Mouse (Mus musculus) embryonic facial prominence, embryonic 10.5 days (tissue): Measurements from ENCODE around the gene Tiam1. TPM values are rescaled to one million over a fixed set of nuclear protein-coding genes. Genes with fewer than 3 reads are reported as not detected.

ENCODE experiments used
- DNase-seq: peaks from one replicate; pipeline ENCODE4 v3.0.0-alpha.2; 2017; ENCODE audit warnings: low spot score
- H3K27ac ChIP-seq: fragments of 300-500 bp; sonication (generic); replicated peaks from 2 replicates; pipeline ENCODE4 v1.5.1; 2016; ENCODE audit warnings: mild to moderate bottlenecking
- H3K27me3 ChIP-seq: fragments of 300-500 bp; sonication (generic); replicated peaks from 2 replicates; pipeline ENCODE4 v1.6.1; 2016; ENCODE audit warnings: low read depth, mild to moderate bottlenecking; ENCODE audit not compliant: poor library complexity, severe bottlenecking
- H3K36me3 ChIP-seq: fragments of 300-500 bp; sonication (generic); replicated peaks from 2 replicates; pipeline ENCODE4 v1.6.1; 2016; ENCODE audit warnings: mild to moderate bottlenecking, moderate library complexity
- H3K4me1 ChIP-seq: fragments of 300-500 bp; sonication (generic); 2 replicates; pipeline ENCODE4 v1.6.1; 2016
- H3K4me3 ChIP-seq: fragments of 300-500 bp; sonication (generic); 2 replicates; pipeline ENCODE4 v1.5.1; 2016; ENCODE audit warnings: mild to moderate bottlenecking, moderate library complexity
- H3K9me3 ChIP-seq: fragments of 300-500 bp; sonication (generic); 2 replicates; pipeline ENCODE4 v1.6.1; 2016; ENCODE audit warnings: mild to moderate bottlenecking
- WGBS: fragments of 180-500 bp; shearing (Covaris S2); methylation state at CpG from one replicate; pipeline ENCODE4 v1.1.7; 2016; 5-methylcytosine and 5-hydroxymethylcytosine counted together
- polyA plus RNA-seq: library from polyadenylated mRNA; unstranded; fragments of >200 nt; fragmentation: Nextera tagmentation; extraction: Ambion mirVana; gene quantifications from 2 replicates; pipeline ENCODE4 v1.2.1, GENCODE M21; 2016

Tiam1 gene
- polyA plus RNA-seq, 1 experiment from 2014 or later, result 25.3 TPM

- DNase-seq, result no peak
- no peak overlapping the region for H3K27ac ChIP-seq
- H3K9me3 ChIP-seq, result no peaks in the 10 kb centered on the region
- H3K4me1 ChIP-seq, result peaks cover 60% of the 10 kb centered on the region
- WGBS, result 68% methylated on average over 8 of the region's 8 CpGs
- H3K4me3 ChIP-seq, result no peak overlapping the region
- no peaks in the 10 kb centered on the region for H3K27me3 ChIP-seq
- H3K36me3 ChIP-seq, result no peaks in the 10 kb centered on the region
Observed at GRCm38 (mm10) chr16:90128361-90128760, 15.2 kb downstream of the Tiam1 start.

- 68% methylated on average over 21 of the region's 21 CpGs for WGBS
- Histone ChIP-seq H3K27me3 (no peaks in the 10 kb centered on the region), H3K4me3 (no peak overlapping the region), H3K27ac (peak overlapping the region; percentile 61; the same call in 1 of the 2 replicates), H3K4me1 (peaks cover 50% of the 10 kb centered on the region), H3K36me3 (peaks cover 16% of the 10 kb centered on the region), H3K9me3 (peaks cover 5% of the 10 kb centered on the region; the same call in 1 of the 2 replicates)
- DNase-seq, result peak; percentile 32
Observed at GRCm38 (mm10) chr16:90125318-90126314, 18.0 kb downstream of the Tiam1 start.

GRCm38 (mm10) chr16:90123091-90123490 is 20.5 kb downstream of the Tiam1 start:
- H3K36me3 ChIP-seq, result peaks cover 26% of the 10 kb centered on the region
- 88% methylated on average over 6 of the region's 6 CpGs for WGBS
- H3K27me3 ChIP-seq, result no peaks in the 10 kb centered on the region
- DNase-seq, result no peak
- peaks cover 15% of the 10 kb centered on the region for H3K9me3 ChIP-seq
- peaks cover 35% of the 10 kb centered on the region for H3K4me1 ChIP-seq
- no peak overlapping the region for H3K27ac ChIP-seq
- no peak overlapping the region for H3K4me3 ChIP-seq

GRCm38 (mm10) chr16:90122439-90122838 is 21.1 kb downstream of the Tiam1 start:
- Histone ChIP-seq H3K4me3 (no peak overlapping the region), H3K27ac (no peak overlapping the region), H3K27me3 (no peaks in the 10 kb centered on the region), H3K36me3 (peaks cover 26% of the 10 kb centered on the region), H3K9me3 (peaks cover 15% of the 10 kb centered on the region), H3K4me1 (peaks cover 35% of the 10 kb centered on the region)
- no peak for DNase-seq
- WGBS, result 91% methylated on average over 9 of the region's 9 CpGs

GRCm38 (mm10) chr16:90121799-90122198 is 21.8 kb downstream of the Tiam1 start:
- WGBS, result 95% methylated on average over 13 of the region's 13 CpGs

GRCm38 (mm10) chr16:90119969-90120368 is 23.6 kb downstream of the Tiam1 start:
- DNase-seq, result no peak
- H3K9me3 ChIP-seq, result peaks cover 15% of the 10 kb centered on the region
- H3K36me3 ChIP-seq, result peaks cover 26% of the 10 kb centered on the region
- H3K4me1 ChIP-seq, result peaks cover 14% of the 10 kb centered on the region
- H3K27me3 ChIP-seq, result no peaks in the 10 kb centered on the region
- WGBS, result 98% methylated on average over 4 of the region's 4 CpGs
- no peak overlapping the region for H3K4me3 ChIP-seq
- H3K27ac ChIP-seq, result no peak overlapping the region

More at GRCm38 (mm10) chr16:90121799-90122198, 21.8 kb downstream of the Tiam1 start:
- DNase-seq, result no peak
- Histone ChIP-seq H3K27me3 (no peaks in the 10 kb centered on the region), H3K36me3 (peaks cover 26% of the 10 kb centered on the region), H3K27ac (no peak overlapping the region), H3K4me1 (peaks cover 31% of the 10 kb centered on the region), H3K4me3 (no peak overlapping the region), H3K9me3 (peaks cover 15% of the 10 kb centered on the region)

GRCm38 (mm10) chr16:90116637-90117182 is 26.9 kb downstream of the Tiam1 start:
- Histone ChIP-seq H3K9me3 (peaks cover 15% of the 10 kb centered on the region), H3K4me1 (no peaks in the 10 kb centered on the region), H3K27ac (no peak overlapping the region), H3K36me3 (peaks cover 30% of the 10 kb centered on the region), H3K27me3 (no peaks in the 10 kb centered on the region), H3K4me3 (no peak overlapping the region)
- WGBS, result 93% methylated on average over 13 of the region's 13 CpGs
- DNase-seq, result no peak

- WGBS, result 92% methylated on average over 11 of the region's 11 CpGs
- Histone ChIP-seq H3K4me3 (no peak overlapping the region), H3K27ac (no peak overlapping the region), H3K9me3 (no peaks in the 10 kb centered on the region), H3K27me3 (no peaks in the 10 kb centered on the region), H3K4me1 (no peaks in the 10 kb centered on the region), H3K36me3 (peaks cover 12% of the 10 kb centered on the region; the same call in 1 of the 2 replicates)
- no peak for DNase-seq
Observed at GRCm38 (mm10) chr16:90112577-90113155, 30.9 kb downstream of the Tiam1 start.

GRCm38 (mm10) chr16:90109500-90109899 is 34.1 kb downstream of the Tiam1 start:
- Histone ChIP-seq H3K4me3 (no peak overlapping the region), H3K36me3 (peaks cover 24% of the 10 kb centered on the region), H3K9me3 (no peaks in the 10 kb centered on the region), H3K4me1 (peaks cover 9% of the 10 kb centered on the region), H3K27me3 (no peaks in the 10 kb centered on the region), H3K27ac (no peak overlapping the region)
- no peak for DNase-seq
- 71% methylated on average over 3 of the region's 3 CpGs for whole genome bisulfite sequencing

- Histone ChIP-seq H3K27me3 (no peaks in the 10 kb centered on the region), H3K4me1 (peaks cover 25% of the 10 kb centered on the region), H3K27ac (peak overlapping the region; percentile 30; the same call in 1 of the 2 replicates), H3K4me3 (no peak overlapping the region), H3K9me3 (no peaks in the 10 kb centered on the region), H3K36me3 (peaks cover 15% of the 10 kb centered on the region)
- no peak for DNase-seq
- WGBS, result 73% methylated on average over 15 of the region's 15 CpGs
Observed at GRCm38 (mm10) chr16:90104714-90105459, 38.7 kb downstream of the Tiam1 start.

GRCm38 (mm10) chr16:90103726-90104125 is 39.8 kb downstream of the Tiam1 start:
- no peaks in the 10 kb centered on the region for H3K9me3 ChIP-seq
- H3K36me3 ChIP-seq, result peaks cover 15% of the 10 kb centered on the region
- H3K27ac ChIP-seq, result no peak overlapping the region
- no peak for DNase-seq
- no peak overlapping the region for H3K4me3 ChIP-seq
- H3K27me3 ChIP-seq, result no peaks in the 10 kb centered on the region
- WGBS, result 85% methylated on average over 2 of the region's 2 CpGs
- peaks cover 29% of the 10 kb centered on the region for H3K4me1 ChIP-seq

GRCm38 (mm10) chr16:90102596-90102995 is 41.0 kb downstream of the Tiam1 start:
- H3K27me3 ChIP-seq, result no peaks in the 10 kb centered on the region
- no peak for DNase-seq
- 86% methylated on average over 7 of the region's 7 CpGs for WGBS

More at GRCm38 (mm10) chr16:90102596-90102995, 41.0 kb downstream of the Tiam1 start:
- Histone ChIP-seq H3K4me1 (peaks cover 38% of the 10 kb centered on the region), H3K9me3 (no peaks in the 10 kb centered on the region), H3K27ac (no peak overlapping the region), H3K36me3 (peaks cover 12% of the 10 kb centered on the region), H3K4me3 (no peak overlapping the region)
